ENCODE assay signal across 8 mouse cellular contexts in genomic region chr8:57939177-57939855, GRCm38 (mm10).
DNase-seq lines count a peak whose midpoint lies in the region; ATAC-seq and TF ChIP-seq lines count a peak whose summit lies in the region.

No protein-coding gene starts in this region.

- H3K9me3 ChIP-seq in G1E (replicated peaks) = no peaks in the 10 kb centered on the region
- H3K9me3 ChIP-seq in embryonic facial prominence, embryonic 15.5 days (replicated peaks) = no peaks in the 10 kb centered on the region

- H3K4me1 ChIP-seq in G1E (ENCODE audit: insufficient read depth, low read depth, low read length) = no peaks in the 10 kb centered on the region
- H3K4me1 ChIP-seq in embryonic facial prominence, embryonic 15.5 days = no peaks in the 10 kb centered on the region

- H3K4me3 ChIP-seq in G1E (ENCODE audit: low read depth, low read length) = no peak overlapping the region
- 0 out of 2 replicates have a peak overlapping the region, but pooled peaks have one; percentile 8 for H3K4me3 ChIP-seq in embryonic facial prominence, embryonic 15.5 days (replicated peaks)
- peak overlapping the region; percentile 41 for H3K4me3 ChIP-seq in layer of hippocampus, adult 2 months

- TF ChIP-seq CTCF in G1E (IDR thresholded peaks at IDR 0.05; ENCODE audit: low read depth, low read length) = peak; percentile 64
- peak; percentile 95 for TF ChIP-seq CTCF in layer of hippocampus, adult 2 months (conservative IDR thresholded peaks at IDR 0.05)

- no peak overlapping the region for H3K27ac ChIP-seq in embryonic facial prominence, embryonic 15.5 days (replicated peaks)
- no peak overlapping the region for H3K27ac ChIP-seq in layer of hippocampus, adult 2 months

- no peak overlapping the region for H3K9ac ChIP-seq in embryonic facial prominence, embryonic 15.5 days

- ATAC-seq in G1E (ENCODE audit: extremely low read depth, insufficient number of reproducible peaks, low FRiP score, poor library complexity, severe bottlenecking) = peak; percentile 22; the same call in 1 of the 2 replicates
- ATAC-seq in embryonic facial prominence, embryonic 15.5 days (ENCODE audit: insufficient number of reproducible peaks, low FRiP score, low TSS enrichment, low read depth) = no peak
- ATAC-seq in hematopoietic stem cell, adult 5-6 weeks (replicated peaks in 1 of 2; ENCODE audit: insufficient read depth in 1 of 2, low FRiP score in 2 of 2, low TSS enrichment in 1 of 2, low read depth in 1 of 2, poor library complexity in 2 of 2, severe bottlenecking in 2 of 2) = peak; percentile 42 to 78; a peak in 2 of 4 replicates
- no peak for ATAC-seq in erythroid progenitor cell, adult 5-6 weeks (replicated peaks; ENCODE audit: low FRiP score, poor library complexity, severe bottlenecking)

- DNase-seq in G1E (ENCODE audit: low spot score) = peak; percentile 10
- DNase-seq in brain, adult 2 months (ENCODE audit: low read depth, low spot score) = peak; percentile 84
- peak; percentile 66 to 74 for DNase-seq in layer of hippocampus, adult 2 months (ENCODE audit: low spot score in 2 of 2)
- peak; percentile 49 for DNase-seq in lung, postnatal 10 days
- peak; percentile 44 for DNase-seq in retina, postnatal 7 days (ENCODE audit: low read depth, low spot score)

- H3K27me3 ChIP-seq in G1E (ENCODE audit: insufficient read depth, low read length) = no peaks in the 10 kb centered on the region
- no peaks in the 10 kb centered on the region for H3K27me3 ChIP-seq in embryonic facial prominence, embryonic 15.5 days

- WGBS in embryonic facial prominence, embryonic 15.5 days = 15% methylated on average over 8 of the region's 8 CpGs

- H3K4me2 ChIP-seq in embryonic facial prominence, embryonic 15.5 days (replicated peaks) = peak overlapping the region; percentile 42; the same call in 1 of the 2 replicates

- no peaks in the 10 kb centered on the region for H3K36me3 ChIP-seq in G1E (replicated peaks)
- H3K36me3 ChIP-seq in embryonic facial prominence, embryonic 15.5 days = no peaks in the 10 kb centered on the region

Comparison
In these comparisons a context has a peak if more than half of its experiments do, and no peak if none do; other contexts are left out.
1. ATAC-seq: peak in G1E (single experiment) and hematopoietic stem cell, adult 5-6 weeks (2 of 2); none in embryonic facial prominence, embryonic 15.5 days (single experiment) and erythroid progenitor cell, adult 5-6 weeks (single experiment).
2. DNase-seq: peak in every context shown above with its lines; median percentile 84 in brain, adult 2 months; 70 in layer of hippocampus, adult 2 months; 49 in lung, postnatal 10 days; 44 in retina, postnatal 7 days; 10 in G1E.